Mouse (Mus musculus): Measurements from ENCODE around the gene Cyp2d34.

The Cyp2d34 gene

GRCm38 (mm10) chr15:82620531-82621202 lies at the start of gene Cyp2d34:
Cyp2d34 (minus strand) TSS chr15:82620946.
- DNase-seq (ENCODE audit: low spot score), result no peak

- no peak for DNase-seq (ENCODE audit: low spot score)
Observed at GRCm38 (mm10) chr15:82656346-82656745, 35.6 kb upstream of the Cyp2d34 start.

- no peak for DNase-seq (ENCODE audit: low spot score)
Observed at GRCm38 (mm10) chr15:82644371-82644770, 23.6 kb upstream of the Cyp2d34 start.

GRCm38 (mm10) chr15:82643771-82644170 lies 23.0 kb upstream of the Cyp2d34 start:
- no peak for DNase-seq (ENCODE audit: low spot score)

- DNase-seq (ENCODE audit: low spot score), result no peak
Observed at GRCm38 (mm10) chr15:82642771-82643170, 22.0 kb upstream of the Cyp2d34 start.

- DNase-seq (ENCODE audit: low spot score), result no peak
Observed at GRCm38 (mm10) chr15:82641921-82642320, 21.2 kb upstream of the Cyp2d34 start.

GRCm38 (mm10) chr15:82641390-82641789 lies 20.6 kb upstream of the Cyp2d34 start:
- DNase-seq (ENCODE audit: low spot score), result no peak

GRCm38 (mm10) chr15:82640201-82640600 lies 19.5 kb upstream of the Cyp2d34 start:
- no peak for DNase-seq (ENCODE audit: low spot score)

- DNase-seq (ENCODE audit: low spot score), result no peak
Observed at GRCm38 (mm10) chr15:82637130-82638075, 16.7 kb upstream of the Cyp2d34 start.

GRCm38 (mm10) chr15:82634976-82635375 lies 14.2 kb upstream of the Cyp2d34 start:
- DNase-seq (ENCODE audit: low spot score), result no peak

GRCm38 (mm10) chr15:82621993-82622392 lies 1.2 kb upstream of the Cyp2d34 start:
- no peak for DNase-seq (ENCODE audit: low spot score)

GRCm38 (mm10) chr15:82618362-82619020 lies 2.3 kb downstream of the Cyp2d34 start:
- DNase-seq (ENCODE audit: low spot score), result no peak

GRCm38 (mm10) chr15:82582621-82583020 lies 38.1 kb downstream of the Cyp2d34 start:
- DNase-seq (ENCODE audit: low spot score), result no peak

GRCm38 (mm10) chr15:82579071-82579470 lies 41.7 kb downstream of the Cyp2d34 start:
- DNase-seq (ENCODE audit: low spot score), result no peak

- DNase-seq (ENCODE audit: low spot score), result no peak
Observed at GRCm38 (mm10) chr15:82572856-82573255, 47.9 kb downstream of the Cyp2d34 start.
